Mouse (Mus musculus): ENCODE data around the gene Vps37b. TPM values are rescaled to one million over a fixed set of nuclear protein-coding genes. Genes with fewer than 3 reads are reported as not detected.
A peak's percentile ranks its signal among the peaks of the same experiment; 100 is the strongest.

Vps37b gene
- polyA plus RNA-seq, 1 experiment from 2014 or later = 70.9 TPM

DNA sequence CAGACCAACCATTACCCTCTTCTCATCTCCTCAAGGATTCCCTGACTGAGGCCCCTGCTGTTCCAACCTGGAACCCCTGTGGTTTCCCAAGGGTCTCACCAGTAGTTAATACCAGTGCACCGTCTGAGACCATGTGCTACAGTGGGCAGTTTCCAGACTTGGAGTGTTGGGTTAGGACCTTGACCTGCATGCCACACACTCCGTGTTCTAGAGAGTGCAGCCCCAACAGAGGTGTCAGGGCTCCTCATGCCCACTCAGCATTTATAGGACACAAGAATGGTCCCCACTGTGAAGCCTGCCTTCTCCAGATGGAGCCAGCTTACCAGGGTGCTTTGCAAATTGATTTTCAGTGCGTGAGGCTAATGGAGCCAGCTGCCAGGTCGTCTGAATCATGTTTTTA, 28.7 kb downstream of the Vps37b start:
- Histone ChIP-seq H3K9ac (ENCODE audit: low read depth, low read length) (no peak overlapping the region), H3K36me3 (ENCODE audit: control insufficient read depth, insufficient read depth, low read length) (peaks cover 38% of the 10 kb centered on the region), H3K27ac (ENCODE audit: low read depth, low read length) (peak overlapping the region; percentile 9; the same call in 1 of the 2 replicates), H3K4me3 (ENCODE audit: low read length) (no peak overlapping the region), H3K27me3 (replicated peaks; ENCODE audit: control insufficient read depth, insufficient read depth, low read length) (no peaks in the 10 kb centered on the region), H3K9me3 (ENCODE audit: control insufficient read depth, low read length) (no peaks in the 10 kb centered on the region), H3K4me1 (ENCODE audit: control insufficient read depth, insufficient read depth, low read depth, low read length) (peaks cover 15% of the 10 kb centered on the region), H3K4me2 (ENCODE audit: low read length) (no peak overlapping the region)
- no peak for ATAC-seq
- WGBS = 53% methylated on average over 4 of the region's 4 CpGs

DNA sequence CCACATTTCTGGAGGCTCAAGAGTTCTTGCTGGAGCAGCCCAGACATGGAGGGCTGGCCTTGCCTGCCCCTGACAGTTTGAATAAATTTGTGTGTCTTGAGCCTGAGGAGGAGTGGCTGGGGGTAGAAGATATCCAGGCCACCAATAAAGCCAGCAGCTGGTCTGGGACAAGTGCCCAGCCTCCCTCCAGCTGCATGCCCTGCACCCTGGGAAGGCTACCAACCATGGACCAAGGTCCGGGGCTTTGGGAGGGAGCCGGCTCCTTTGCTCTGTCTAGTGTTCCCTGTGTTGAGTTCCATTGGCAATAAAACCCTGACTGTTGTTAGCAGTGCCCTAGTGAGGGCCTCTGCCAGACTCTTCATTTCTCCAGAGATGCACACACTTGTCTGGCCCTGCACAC, 29.2 kb downstream of the Vps37b start:
- no peaks in the 10 kb centered on the region for H3K9me3 ChIP-seq (ENCODE audit: control insufficient read depth, low read length)
- no peak overlapping the region for H3K4me3 ChIP-seq (ENCODE audit: low read length)
- H3K4me1 ChIP-seq (ENCODE audit: control insufficient read depth, insufficient read depth, low read depth, low read length) = peaks cover 15% of the 10 kb centered on the region
- H3K27me3 ChIP-seq (replicated peaks; ENCODE audit: control insufficient read depth, insufficient read depth, low read length) = no peaks in the 10 kb centered on the region
- WGBS = 61% methylated on average over 2 of the region's 2 CpGs
- peaks cover 33% of the 10 kb centered on the region for H3K36me3 ChIP-seq (ENCODE audit: control insufficient read depth, insufficient read depth, low read length)
- no peak overlapping the region; the same call in 1 of the 2 replicates for H3K9ac ChIP-seq (ENCODE audit: low read depth, low read length)
- ATAC-seq = peak; percentile 35; the same call in 1 of the 2 replicates
- peak overlapping the region; percentile 9; the same call in 1 of the 2 replicates for H3K27ac ChIP-seq (ENCODE audit: low read depth, low read length)
- no peak overlapping the region for H3K4me2 ChIP-seq (ENCODE audit: low read length)

DNA sequence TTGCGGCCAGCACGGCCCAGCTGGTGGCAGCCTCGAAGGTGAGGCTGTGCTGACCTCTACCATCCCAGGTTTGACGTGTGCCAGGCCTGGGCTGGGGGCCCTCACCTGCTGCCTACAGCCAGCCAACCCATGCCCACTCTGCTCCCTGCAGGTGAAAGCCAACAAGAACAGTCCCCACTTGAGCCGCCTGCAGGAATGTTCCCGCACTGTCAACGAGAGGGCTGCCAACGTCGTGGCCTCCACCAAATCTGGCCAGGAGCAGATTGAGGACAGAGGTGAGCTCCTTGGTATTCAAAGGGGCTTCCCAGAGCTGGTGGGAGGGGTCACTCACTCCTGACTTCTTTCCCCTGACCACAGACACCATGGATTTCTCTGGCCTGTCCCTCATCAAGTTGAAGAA, 30.8 kb downstream of the Vps37b start:
- Histone ChIP-seq H3K4me1 (ENCODE audit: control insufficient read depth, insufficient read depth, low read depth, low read length) (peaks cover 21% of the 10 kb centered on the region), H3K4me3 (ENCODE audit: low read length) (no peak overlapping the region), H3K4me2 (ENCODE audit: low read length) (no peak overlapping the region), H3K36me3 (ENCODE audit: control insufficient read depth, insufficient read depth, low read length) (peaks cover 28% of the 10 kb centered on the region), H3K9ac (ENCODE audit: low read depth, low read length) (peak overlapping the region; percentile 27; the same call in 1 of the 2 replicates), H3K27ac (ENCODE audit: low read depth, low read length) (no peak overlapping the region; the same call in 1 of the 2 replicates), H3K27me3 (replicated peaks; ENCODE audit: control insufficient read depth, insufficient read depth, low read length) (no peaks in the 10 kb centered on the region), H3K9me3 (ENCODE audit: control insufficient read depth, low read length) (no peaks in the 10 kb centered on the region)
- ATAC-seq = no peak; the same call in 1 of the 2 replicates
- 56% methylated on average over 9 of the region's 9 CpGs for WGBS

DNA sequence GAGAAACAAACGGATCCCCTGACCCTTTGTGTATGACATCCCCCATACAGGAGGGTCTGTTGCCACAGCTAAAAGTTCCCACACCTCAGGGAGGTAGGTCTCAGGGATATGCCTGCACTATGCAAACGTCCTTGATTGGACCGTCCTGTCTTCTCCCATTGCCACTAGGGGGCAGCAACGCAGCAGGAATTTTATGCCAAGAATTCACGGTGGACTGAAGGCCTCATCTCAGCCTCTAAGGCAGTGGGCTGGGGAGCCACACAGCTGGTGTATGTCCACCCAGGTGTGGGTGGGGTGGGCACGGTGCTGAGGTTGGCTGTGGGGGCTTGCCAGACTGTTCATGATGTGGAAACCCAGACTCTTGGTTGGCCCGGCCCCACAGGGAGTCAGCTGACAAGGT, 31.2 kb downstream of the Vps37b start:
- Histone ChIP-seq H3K9me3 (ENCODE audit: control insufficient read depth, low read length) (no peaks in the 10 kb centered on the region), H3K4me2 (ENCODE audit: low read length) (no peak overlapping the region), H3K27me3 (replicated peaks; ENCODE audit: control insufficient read depth, insufficient read depth, low read length) (no peaks in the 10 kb centered on the region), H3K4me3 (ENCODE audit: low read length) (no peak overlapping the region), H3K4me1 (ENCODE audit: control insufficient read depth, insufficient read depth, low read depth, low read length) (peaks cover 21% of the 10 kb centered on the region), H3K9ac (ENCODE audit: low read depth, low read length) (peak overlapping the region; percentile 27; the same call in 1 of the 2 replicates), H3K27ac (ENCODE audit: low read depth, low read length) (no peak overlapping the region), H3K36me3 (ENCODE audit: control insufficient read depth, insufficient read depth, low read length) (peaks cover 24% of the 10 kb centered on the region)
- WGBS = 15% methylated on average over 7 of the region's 7 CpGs
- ATAC-seq = peak; percentile 67

DNA sequence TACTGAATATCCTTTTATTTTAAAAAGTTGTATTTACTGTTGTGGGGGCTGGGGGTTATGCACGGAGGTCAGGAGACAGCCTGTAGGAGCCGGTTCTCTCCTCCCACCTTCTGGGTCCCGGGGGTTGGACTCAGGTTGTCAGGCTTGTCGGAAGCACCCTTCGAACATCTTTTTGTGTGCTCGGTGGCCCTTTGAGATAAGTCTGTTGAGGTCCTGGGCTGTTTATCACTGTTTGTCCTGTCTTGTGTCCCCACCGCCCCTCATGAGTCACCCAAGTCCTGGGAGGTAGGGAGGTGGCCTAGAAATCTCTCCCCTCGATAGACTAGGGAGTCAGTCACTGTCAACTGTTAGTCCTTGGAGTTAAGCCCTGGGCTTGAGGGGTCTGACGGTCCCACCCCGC, 33.7 kb downstream of the Vps37b start:
- H3K9ac ChIP-seq (ENCODE audit: low read depth, low read length) = no peak overlapping the region
- H3K9me3 ChIP-seq (ENCODE audit: control insufficient read depth, low read length) = no peaks in the 10 kb centered on the region
- peaks cover 12% of the 10 kb centered on the region for H3K36me3 ChIP-seq (ENCODE audit: control insufficient read depth, insufficient read depth, low read length)
- H3K4me3 ChIP-seq (ENCODE audit: low read length) = no peak overlapping the region
- H3K27ac ChIP-seq (ENCODE audit: low read depth, low read length) = no peak overlapping the region
- ATAC-seq = no peak
- no peaks in the 10 kb centered on the region for H3K27me3 ChIP-seq (replicated peaks; ENCODE audit: control insufficient read depth, insufficient read depth, low read length)
- WGBS = 87% methylated on average over 10 of the region's 10 CpGs
- H3K4me1 ChIP-seq (ENCODE audit: control insufficient read depth, insufficient read depth, low read depth, low read length) = peaks cover 22% of the 10 kb centered on the region
- H3K4me2 ChIP-seq (ENCODE audit: low read length) = no peak overlapping the region

DNA sequence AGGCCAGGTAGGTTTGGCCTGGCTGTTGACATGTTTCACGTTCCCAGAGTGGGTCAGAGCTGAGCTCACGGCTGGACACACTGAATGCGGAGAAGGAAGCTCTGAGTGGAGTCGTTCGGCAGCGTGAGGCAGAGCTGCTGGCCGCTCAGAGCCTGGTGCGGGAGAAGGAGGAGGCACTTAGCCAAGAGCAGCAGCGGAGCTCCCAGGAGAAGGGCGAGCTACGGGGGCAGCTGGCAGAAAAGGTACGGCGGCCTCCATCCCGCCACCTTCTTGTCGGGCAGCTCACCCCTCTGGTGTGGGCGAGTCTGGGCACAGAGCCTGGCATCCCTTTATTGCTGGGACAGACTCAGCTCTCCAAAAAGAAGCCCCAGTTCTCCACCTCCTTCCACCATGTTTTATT, 34.3 kb downstream of the Vps37b start:
- Histone ChIP-seq H3K27ac (ENCODE audit: low read depth, low read length) (peak overlapping the region; percentile 52; the same call in 1 of the 2 replicates), H3K9ac (ENCODE audit: low read depth, low read length) (no peak overlapping the region; the same call in 1 of the 2 replicates), H3K4me2 (ENCODE audit: low read length) (no peak overlapping the region), H3K9me3 (ENCODE audit: control insufficient read depth, low read length) (no peaks in the 10 kb centered on the region), H3K27me3 (replicated peaks; ENCODE audit: control insufficient read depth, insufficient read depth, low read length) (no peaks in the 10 kb centered on the region), H3K36me3 (ENCODE audit: control insufficient read depth, insufficient read depth, low read length) (peaks cover 12% of the 10 kb centered on the region), H3K4me3 (ENCODE audit: low read length) (no peak overlapping the region), H3K4me1 (ENCODE audit: control insufficient read depth, insufficient read depth, low read depth, low read length) (peaks cover 19% of the 10 kb centered on the region)
- WGBS = 46% methylated on average over 14 of the region's 16 CpGs
- ATAC-seq = no peak

DNA sequence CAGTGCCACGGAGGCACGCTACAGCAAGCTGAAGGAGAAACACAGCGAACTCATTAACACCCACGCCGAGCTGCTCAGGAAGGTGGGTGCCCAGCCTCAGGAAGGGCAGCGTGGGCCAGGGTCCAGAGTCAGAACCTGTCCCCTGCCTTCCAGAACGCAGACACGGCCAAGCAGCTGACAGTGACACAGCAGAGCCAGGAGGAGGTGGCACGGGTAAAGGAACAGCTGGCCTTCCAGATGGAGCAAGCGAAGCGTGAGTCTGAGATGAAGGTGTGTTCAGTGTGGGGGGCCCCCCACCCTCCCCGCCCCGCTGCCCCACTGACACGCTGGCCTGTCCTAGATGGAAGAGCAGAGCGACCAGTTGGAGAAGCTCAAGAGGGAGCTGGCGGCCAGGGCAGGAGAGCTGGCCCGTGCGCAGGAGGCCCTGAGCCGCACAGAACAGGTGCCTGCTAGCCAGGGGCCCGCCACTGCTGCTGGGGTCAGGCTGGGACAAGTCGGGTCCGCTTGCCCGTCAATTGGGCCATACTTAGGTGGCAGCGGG, 34.8 kb downstream of the Vps37b start:
- WGBS = 68% methylated on average over 24 of the region's 24 CpGs
- H3K4me1 ChIP-seq (ENCODE audit: control insufficient read depth, insufficient read depth, low read depth, low read length) = peaks cover 20% of the 10 kb centered on the region
- no peak overlapping the region; the same call in 1 of the 2 replicates for H3K9ac ChIP-seq (ENCODE audit: low read depth, low read length)
- no peak overlapping the region for H3K4me2 ChIP-seq (ENCODE audit: low read length)
- peaks cover 12% of the 10 kb centered on the region for H3K36me3 ChIP-seq (ENCODE audit: control insufficient read depth, insufficient read depth, low read length)
- ATAC-seq = no peak
- no peaks in the 10 kb centered on the region for H3K27me3 ChIP-seq (replicated peaks; ENCODE audit: control insufficient read depth, insufficient read depth, low read length)
- no peaks in the 10 kb centered on the region for H3K9me3 ChIP-seq (ENCODE audit: control insufficient read depth, low read length)
- H3K4me3 ChIP-seq (ENCODE audit: low read length) = no peak overlapping the region
- H3K27ac ChIP-seq (ENCODE audit: low read depth, low read length) = peak overlapping the region; percentile 52; the same call in 1 of the 2 replicates

DNA sequence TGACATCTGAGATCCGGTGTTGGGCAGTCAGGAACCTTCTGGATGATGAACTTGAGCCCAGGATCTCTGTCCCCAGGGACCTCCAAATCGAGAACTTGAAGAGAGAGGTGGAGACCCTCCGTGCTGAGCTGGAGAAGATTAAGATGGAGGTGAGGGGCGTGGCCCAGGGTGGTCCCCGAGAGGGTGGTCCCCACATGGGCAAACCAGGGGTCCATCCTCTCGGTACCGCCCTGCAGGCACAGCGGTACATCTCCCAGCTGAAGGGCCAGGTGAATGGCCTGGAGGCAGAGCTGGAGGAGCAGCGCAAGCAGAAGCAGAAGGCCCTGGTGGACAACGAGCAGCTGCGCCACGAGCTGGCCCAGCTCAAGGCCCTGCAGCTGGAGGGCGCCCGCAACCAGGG, 35.4 kb downstream of the Vps37b start:
- no peaks in the 10 kb centered on the region for H3K9me3 ChIP-seq (ENCODE audit: control insufficient read depth, low read length)
- no peak overlapping the region for H3K4me3 ChIP-seq (ENCODE audit: low read length)
- ATAC-seq = no peak
- H3K27me3 ChIP-seq (replicated peaks; ENCODE audit: control insufficient read depth, insufficient read depth, low read length) = no peaks in the 10 kb centered on the region
- 83% methylated on average over 14 of the region's 14 CpGs for WGBS
- H3K27ac ChIP-seq (ENCODE audit: low read depth, low read length) = no peak overlapping the region
- H3K4me1 ChIP-seq (ENCODE audit: control insufficient read depth, insufficient read depth, low read depth, low read length) = peaks cover 19% of the 10 kb centered on the region
- no peak overlapping the region for H3K4me2 ChIP-seq (ENCODE audit: low read length)
- H3K36me3 ChIP-seq (ENCODE audit: control insufficient read depth, insufficient read depth, low read length) = peaks cover 13% of the 10 kb centered on the region
- H3K9ac ChIP-seq (ENCODE audit: low read depth, low read length) = no peak overlapping the region

DNA sequence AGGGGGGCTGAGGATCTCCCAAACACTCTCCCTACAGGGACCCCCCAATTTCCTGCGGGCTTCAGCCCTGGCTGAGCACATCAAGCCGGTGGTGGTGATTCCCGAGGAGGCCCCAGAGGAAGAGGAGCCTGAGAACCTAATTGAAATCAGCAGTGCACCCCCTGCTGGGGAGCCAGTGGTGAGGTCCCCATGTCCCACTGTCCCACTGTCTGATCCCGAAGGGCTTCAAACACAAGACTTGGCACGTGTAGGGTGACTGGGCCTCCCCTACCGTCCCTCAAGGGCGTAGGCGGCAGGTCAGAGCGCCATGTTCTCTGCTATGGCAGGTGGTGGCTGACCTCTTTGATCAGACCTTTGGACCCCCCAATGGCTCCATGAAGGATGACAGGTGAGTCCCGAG, 35.9 kb downstream of the Vps37b start:
- no peak for ATAC-seq
- H3K9me3 ChIP-seq (ENCODE audit: control insufficient read depth, low read length) = no peaks in the 10 kb centered on the region

More for the DNA sequence above, 35.9 kb downstream of the Vps37b start:
- Histone ChIP-seq H3K9ac (ENCODE audit: low read depth, low read length) (no peak overlapping the region), H3K4me3 (ENCODE audit: low read length) (no peak overlapping the region), H3K4me2 (ENCODE audit: low read length) (no peak overlapping the region), H3K36me3 (ENCODE audit: control insufficient read depth, insufficient read depth, low read length) (peaks cover 10% of the 10 kb centered on the region), H3K4me1 (ENCODE audit: control insufficient read depth, insufficient read depth, low read depth, low read length) (peaks cover 16% of the 10 kb centered on the region), H3K27me3 (replicated peaks; ENCODE audit: control insufficient read depth, insufficient read depth, low read length) (no peaks in the 10 kb centered on the region), H3K27ac (ENCODE audit: low read depth, low read length) (no peak overlapping the region)
- WGBS = 79% methylated on average over 10 of the region's 10 CpGs
